Mouse (Mus musculus) mesoderm, embryonic 11.5 days (tissue): ENCODE data around the gene Nfkbib.

Experiments used
- DNase-seq: peaks from one replicate; pipeline ENCODE4 v3.0.0-alpha.2; 2012; ENCODE audit warnings: low read depth, low spot score

Gene Nfkbib

GRCm38 (mm10) chr7:28767462-28767965 lies at the start of gene Nfkbib:
Nfkbib (minus strand) TSS chr7:28767512.
- no peak for DNase-seq

DNA sequence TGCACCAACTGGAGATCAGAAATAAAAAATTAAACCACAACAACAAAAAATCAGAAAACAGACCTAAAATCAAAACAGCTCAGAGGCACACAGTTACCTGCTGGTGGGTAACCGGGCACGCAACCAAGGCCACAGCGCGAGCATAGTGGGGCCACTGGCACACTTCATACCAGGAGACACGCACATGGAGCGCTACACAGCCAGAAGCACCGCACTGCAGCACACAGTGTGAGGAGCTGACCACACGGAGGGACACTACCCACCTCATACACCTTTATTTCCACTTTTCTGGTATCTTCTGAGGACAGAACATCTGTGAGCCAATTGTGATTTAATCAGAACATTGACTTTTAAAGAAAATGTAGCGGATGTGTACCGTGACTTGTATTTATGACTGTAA lies 49.6 kb upstream of the Nfkbib start:
- DNase-seq = no peak

DNA sequence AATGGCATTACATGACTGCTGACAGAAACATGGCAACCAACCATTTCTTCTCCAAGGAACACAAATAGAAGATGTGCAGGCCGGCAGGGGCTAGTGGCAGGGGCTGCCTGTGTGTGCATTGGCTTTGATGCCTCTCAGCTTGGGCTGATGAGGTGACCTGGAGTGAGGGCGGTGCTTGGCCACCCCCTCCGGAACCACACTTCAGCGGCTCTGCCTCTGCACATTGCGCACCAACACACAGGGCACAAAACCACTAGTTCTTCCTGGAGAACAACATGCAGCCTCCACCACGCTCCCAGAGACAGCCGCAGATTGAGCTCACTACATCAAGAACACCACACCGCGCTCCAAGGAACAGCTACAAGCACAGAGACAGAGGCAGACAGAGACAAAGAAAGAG lies 48.9 kb upstream of the Nfkbib start:
- no peak for DNase-seq

- no peak for DNase-seq
Measured at GRCm38 (mm10) chr7:28815230-28815629, 47.9 kb upstream of the Nfkbib start.

DNA sequence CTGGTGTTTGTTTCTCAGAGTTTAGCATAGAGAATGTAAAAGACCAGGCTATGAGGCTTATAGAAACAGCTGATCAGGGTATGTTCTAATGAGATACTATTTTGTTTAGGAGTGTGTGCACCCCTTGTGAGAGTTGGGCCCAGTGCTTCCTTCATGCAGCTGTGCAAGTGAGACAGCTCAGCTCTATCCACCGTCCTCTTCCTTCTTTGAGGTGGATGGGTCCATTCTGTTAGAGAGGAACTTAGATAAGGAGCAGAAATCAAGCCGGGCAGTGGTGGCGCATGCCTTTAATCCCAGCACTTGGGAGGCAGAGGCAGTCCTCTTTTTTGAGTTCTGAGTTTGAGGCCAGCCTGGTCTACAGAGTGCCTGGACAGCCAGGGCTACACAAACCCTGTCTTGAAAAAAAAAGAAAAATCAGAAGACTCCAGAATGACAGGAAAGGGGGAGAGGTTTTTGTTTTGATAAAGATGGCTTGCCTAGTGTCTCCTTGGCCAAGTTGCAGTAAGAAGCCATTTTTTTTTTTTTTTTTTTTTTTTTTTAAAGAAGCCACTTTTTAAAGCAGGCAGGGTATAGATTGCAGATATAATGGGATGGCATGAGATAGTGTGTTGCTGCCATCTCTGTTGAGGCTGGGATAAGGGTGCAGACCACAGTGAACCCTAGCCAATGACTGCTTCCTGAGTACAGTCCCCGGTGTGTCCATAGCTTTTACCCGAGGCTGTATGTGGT lies 47.2 kb upstream of the Nfkbib start:
- no peak for DNase-seq

- DNase-seq = no peak
Measured at GRCm38 (mm10) chr7:28812949-28813348, 45.6 kb upstream of the Nfkbib start.

DNA sequence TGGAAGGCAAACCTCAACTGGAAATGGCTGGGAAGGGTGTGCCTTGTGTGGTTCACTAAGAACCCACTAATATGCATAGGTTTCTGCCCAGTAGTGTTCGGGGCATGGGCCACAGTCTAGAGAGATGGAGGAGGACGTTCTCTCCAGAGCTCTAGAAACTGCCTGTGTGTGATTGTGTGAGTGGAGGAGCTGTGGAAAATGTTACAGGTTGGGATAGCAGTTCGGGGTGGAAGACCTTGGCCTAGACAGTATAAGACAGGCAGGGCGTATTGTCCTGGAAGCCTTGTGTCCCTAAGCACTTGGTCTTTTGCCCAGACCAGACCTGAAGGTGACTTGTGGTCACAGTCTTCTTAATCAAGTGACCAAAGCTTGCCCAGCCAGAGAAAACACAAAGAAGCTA lies 45.1 kb upstream of the Nfkbib start:
- no peak for DNase-seq

- DNase-seq = no peak
Measured at GRCm38 (mm10) chr7:28811640-28812275, 44.4 kb upstream of the Nfkbib start.

GRCm38 (mm10) chr7:28811228-28811627 lies 43.9 kb upstream of the Nfkbib start:
- peak; percentile 97 for DNase-seq

DNA sequence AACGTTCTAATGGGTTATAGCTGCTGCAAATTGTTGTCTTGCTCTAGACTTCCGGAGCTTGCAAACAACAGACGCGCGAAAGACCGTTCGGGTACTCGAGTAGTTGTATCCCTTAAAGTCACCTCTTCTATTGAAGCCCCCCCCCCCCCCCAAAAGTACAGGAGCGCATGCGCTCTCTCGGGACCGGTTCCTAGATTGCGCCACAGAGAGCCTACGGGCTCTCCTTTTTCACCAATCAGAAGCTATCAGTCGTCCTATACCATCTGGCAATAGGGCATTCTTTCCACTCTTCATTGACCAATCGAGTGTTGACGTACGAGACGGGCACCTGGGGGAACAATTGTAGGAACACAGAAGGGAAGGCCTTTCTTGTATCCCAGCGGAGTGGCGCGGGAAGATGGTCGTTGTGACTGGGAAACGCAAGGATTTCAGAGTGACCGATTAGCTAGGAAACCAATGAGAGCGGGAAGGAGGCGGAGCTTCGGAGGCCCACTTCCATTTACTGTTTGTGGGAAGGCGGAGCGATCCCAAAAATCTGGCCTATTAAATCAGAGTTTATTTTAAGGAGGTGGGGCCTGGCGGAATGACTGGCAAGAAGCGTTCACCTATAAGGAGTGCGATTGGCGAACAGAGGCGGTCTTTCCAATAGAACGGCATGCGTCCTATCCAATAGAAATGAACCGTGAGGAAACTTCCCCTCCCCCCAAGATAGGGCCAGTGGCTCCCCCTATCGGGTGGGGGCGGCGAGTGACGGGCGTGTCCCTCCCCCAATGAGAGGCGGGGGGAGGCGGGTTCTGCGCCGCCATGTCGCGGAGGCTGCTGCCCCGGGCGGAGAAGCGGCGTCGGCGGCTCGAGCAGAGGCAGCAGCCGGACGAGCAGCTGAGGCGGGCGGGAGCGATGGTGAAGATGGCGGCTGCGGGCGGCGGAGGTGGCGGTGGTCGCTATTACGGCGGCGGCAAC lies 43.1 kb upstream of the Nfkbib start:
- DNase-seq = peak; percentile 99

DNA sequence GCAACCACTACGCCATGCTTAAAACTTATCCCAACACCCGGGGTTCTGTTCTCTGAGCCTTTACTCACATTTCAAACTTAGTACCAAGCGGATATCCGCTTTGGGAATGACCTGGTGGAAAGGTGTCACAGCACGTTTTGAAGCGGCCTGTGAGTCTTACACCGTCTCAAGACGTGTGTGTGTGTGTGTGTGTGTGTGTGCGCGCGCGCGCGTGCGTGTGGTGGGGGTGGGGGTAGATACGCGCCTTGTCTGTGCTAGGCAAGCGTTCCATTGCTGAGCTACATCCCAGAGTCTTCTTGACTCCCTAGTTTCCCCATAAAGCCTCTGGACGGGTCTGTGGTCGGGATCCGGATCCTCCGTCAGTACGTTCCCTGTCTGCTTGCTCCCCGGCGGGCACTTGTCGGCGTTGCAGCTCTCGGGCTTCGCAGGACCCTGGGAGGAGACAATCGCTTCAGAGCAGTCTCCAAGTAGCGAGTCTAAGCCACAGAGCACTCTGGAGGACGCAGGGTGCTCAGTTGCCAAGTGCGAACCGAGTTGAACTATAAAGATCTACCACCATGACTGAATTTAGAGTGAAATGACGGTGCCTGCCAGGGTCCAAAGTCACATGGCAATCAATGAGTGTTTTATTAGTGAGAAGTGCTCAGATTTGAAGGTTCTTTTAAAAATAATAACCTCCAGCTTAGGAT lies 42.2 kb upstream of the Nfkbib start:
- DNase-seq = peak; percentile 57

GRCm38 (mm10) chr7:28808957-28809393 lies 41.7 kb upstream of the Nfkbib start:
- DNase-seq = peak; percentile 95

DNA sequence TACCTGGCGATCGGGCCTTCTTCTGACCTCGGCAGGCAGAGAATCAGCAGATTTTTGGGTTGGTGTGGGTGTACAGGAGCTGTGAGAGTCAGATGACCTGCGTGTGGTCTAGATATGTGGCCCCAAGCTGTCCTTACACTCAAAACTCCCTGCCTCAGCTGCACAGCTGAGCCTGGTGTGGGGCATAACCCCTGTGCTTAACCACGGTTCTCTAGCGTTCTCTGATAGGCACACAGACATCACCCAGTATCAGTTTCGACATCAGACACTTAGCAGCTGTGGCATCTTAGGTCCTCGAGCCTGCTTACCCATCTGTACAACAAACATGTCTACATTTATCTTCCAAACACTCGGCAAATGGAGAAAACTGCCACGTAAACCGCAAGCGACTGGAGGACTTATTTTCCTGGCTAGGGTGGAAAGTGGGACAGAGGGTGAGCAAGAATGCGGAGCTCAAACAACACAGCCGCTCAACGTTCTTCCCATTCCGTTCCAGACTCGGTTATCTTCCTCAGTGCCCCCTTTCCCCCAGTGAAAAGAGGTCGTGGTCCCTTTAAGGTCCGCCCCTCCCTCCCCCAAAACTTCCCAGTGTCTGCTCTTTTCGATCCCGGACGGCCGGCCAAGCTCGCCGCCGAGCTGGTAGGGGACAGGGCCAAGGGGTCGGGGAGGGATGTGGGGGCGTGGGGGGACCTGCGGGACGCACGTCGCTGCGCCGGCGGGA lies 41.1 kb upstream of the Nfkbib start, which contains the start of gene Hnrnpl:
Hnrnpl (plus strand) TSS at position 321 of the 721 bp plus-strand sequence.
- peak; percentile 73 for DNase-seq

DNA sequence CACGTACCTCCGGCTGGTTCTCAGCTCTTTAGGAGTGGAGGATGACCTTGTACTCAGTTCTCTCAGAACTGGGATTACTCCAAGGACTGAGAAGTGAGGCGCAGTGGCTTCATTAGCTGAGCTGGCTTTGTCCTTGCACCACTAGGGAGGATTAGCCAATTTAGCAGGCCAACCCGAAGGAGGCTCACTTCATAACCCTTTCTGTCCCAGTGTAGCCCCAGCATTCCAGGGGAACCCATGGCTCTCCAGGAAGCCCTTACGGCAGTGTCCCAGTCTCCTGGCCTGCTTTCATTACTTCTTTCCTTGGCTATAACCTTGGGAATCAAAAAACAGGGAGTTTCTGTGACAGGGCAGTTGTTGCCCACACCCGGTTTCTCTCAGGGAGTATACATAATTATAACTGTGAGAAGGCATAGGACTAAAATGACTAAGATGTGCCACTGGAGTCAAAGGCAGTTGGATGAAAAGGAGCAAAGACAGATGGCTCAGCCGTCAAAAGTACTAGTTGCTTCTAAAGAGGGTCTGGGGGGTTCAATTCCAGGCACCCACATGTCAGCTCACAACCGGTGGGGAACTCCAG lies 40.4 kb upstream of the Nfkbib start:
- DNase-seq = no peak

GRCm38 (mm10) chr7:28806869-28807268 lies 39.6 kb upstream of the Nfkbib start:
- no peak for DNase-seq

DNA sequence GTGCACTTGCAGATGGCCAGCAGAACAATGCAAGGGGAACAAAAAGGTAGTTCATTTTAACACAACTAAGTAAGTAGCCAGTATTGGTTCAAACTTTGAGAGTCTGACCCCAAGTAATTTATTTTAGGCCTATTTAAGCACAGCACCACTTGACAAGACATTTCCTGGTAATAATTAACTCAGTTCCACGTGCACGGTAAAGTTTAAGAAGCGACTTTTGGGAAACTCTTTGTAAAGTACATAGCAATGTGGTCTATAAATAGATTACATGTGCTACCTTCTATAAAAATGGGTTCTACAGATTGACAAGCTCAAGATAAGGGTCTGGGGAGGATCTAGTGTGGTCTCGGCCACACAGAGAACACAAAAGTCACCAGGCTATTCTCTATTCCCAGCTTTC lies 36.4 kb upstream of the Nfkbib start:
- DNase-seq = no peak

DNA sequence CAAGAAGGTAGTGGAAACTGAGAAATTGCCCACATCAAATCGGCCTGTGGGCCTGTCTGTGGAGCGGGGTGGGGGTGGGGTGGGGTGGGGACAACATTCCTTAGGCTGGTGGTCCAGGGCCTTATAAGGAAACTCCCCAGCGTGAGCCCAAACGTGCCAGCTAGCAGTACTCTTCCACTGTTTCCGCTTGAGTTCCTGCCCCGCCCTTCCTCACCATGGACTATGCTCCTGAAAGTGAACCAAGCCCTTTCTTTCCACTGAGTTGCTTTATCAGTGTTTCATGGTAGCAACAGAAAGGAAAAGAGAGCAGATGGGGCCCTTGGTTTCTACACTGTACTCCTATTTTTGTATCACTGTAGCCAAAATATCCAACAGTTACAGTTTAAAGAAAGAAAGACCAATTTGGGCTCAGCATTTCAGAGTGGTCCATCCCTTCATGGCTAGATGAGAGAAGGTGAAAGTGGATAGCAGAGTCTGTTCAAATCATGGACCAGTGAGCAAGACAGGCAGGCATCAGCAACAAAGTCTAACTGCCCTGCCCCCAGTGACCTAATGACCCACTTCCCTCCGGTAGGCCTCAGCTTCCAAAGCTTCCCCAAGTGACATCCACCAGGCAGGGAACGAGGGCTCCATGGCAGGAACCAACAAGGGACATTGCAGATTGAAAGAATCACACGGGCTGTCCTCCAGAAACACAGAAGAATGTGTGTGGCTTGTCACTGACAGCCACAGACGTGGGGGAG lies 35.7 kb upstream of the Nfkbib start:
- DNase-seq = no peak

DNA sequence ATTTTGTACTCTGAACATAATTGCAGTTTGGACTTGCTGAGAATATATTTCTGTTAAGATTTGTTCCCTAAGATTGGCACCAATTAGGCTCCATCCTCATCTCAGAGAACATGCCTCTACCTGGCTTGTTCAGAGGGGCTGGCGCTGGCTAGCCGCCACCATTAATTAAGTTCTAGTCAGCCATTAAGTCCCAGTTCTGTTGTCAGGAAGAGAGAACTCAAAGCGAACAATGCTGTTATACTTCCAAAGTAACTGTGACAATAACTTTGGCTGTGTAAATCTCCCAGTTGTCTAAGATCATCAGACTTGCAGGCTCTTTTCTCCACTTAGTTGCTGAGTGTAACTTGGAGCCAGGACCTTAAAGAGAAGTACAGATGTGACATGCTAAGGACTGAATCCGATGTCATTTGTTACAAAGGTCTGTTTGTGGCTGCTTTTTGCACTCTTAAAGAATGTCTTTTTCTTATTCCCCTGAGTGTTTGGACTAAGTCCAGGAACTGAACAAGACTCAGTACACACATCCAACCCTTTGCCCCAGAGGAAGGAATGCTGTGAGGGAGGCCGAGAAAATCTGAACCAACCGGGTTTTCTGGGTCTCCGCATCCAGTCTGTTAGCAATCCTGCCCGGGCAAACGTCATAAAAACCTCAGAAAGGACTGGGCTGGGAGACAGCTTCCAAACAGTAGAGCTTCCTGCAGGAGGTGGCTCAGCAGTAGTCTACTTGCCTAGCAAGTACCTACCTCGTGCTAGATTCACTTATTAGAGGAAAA lies 34.8 kb upstream of the Nfkbib start:
- DNase-seq = peak; percentile 54

- no peak for DNase-seq
Measured at GRCm38 (mm10) chr7:28801451-28801850, 34.1 kb upstream of the Nfkbib start.
